Mouse (Mus musculus) kidney, embryonic 16.5 days (tissue): ENCODE data around the gene Erbb4. TPM values are rescaled to one million over a fixed set of nuclear protein-coding genes. Genes with fewer than 3 reads are reported as not detected.
A peak's percentile ranks its signal among the peaks of the same experiment; 100 is the strongest.

ENCODE experiments used
- ATAC-seq: fragments of 200-750 bp; cut with Nextera tagmentation; 2 replicates; pipeline ENCODE4 v1.8.0; 2017; ENCODE audit warnings: moderate TSS enrichment; ENCODE audit not compliant: low FRiP score, low TSS enrichment
- H3K27ac ChIP-seq: fragments of 300-500 bp; sonication (generic); 2 replicates; pipeline ENCODE4 v1.5.1; 2014; ENCODE audit warnings: low read length
- H3K27me3 ChIP-seq: fragments of 300-500 bp; sonication (generic); 2 replicates; pipeline ENCODE4 v1.6.1; 2014; ENCODE audit warnings: low read length, control low read depth, mixed read lengths; ENCODE audit not compliant: insufficient read depth
- H3K36me3 ChIP-seq: fragments of 300-500 bp; sonication (generic); 2 replicates; pipeline ENCODE4 v1.6.1; 2014; ENCODE audit warnings: low read length, control low read depth, mixed read lengths; ENCODE audit not compliant: insufficient read depth
- H3K4me1 ChIP-seq: fragments of 300-500 bp; sonication (generic); 2 replicates; pipeline ENCODE4 v1.6.1; 2014; ENCODE audit warnings: low read length, control low read depth, mixed read lengths; ENCODE audit not compliant: insufficient read depth
- H3K4me2 ChIP-seq: fragments of 300-500 bp; sonication (generic); replicated peaks from 2 replicates; pipeline ENCODE4 v1.6.1; 2014; ENCODE audit warnings: low read depth, low read length
- H3K4me3 ChIP-seq: fragments of 300-500 bp; sonication (generic); 2 replicates; pipeline ENCODE4 v1.5.1; 2014; ENCODE audit warnings: mild to moderate bottlenecking, low read length
- H3K9ac ChIP-seq: fragments of 300-500 bp; sonication (generic); replicated peaks from 2 replicates; pipeline ENCODE4 v1.6.1; 2014; ENCODE audit warnings: low read length
- H3K9me3 ChIP-seq: fragments of 300-500 bp; sonication (generic); 2 replicates; pipeline ENCODE4 v1.6.1; 2016; ENCODE audit warnings: low read length, control low read depth
- WGBS: fragments of 180-500 bp; shearing (Covaris S2); extraction: QIAGEN DNeasy Blood & Tissue Kit; methylation state at CpG from one replicate; pipeline ENCODE4 v1.1.7; 2014; 5-methylcytosine and 5-hydroxymethylcytosine counted together
- polyA plus RNA-seq: library from polyadenylated mRNA; unstranded; fragments of >200 nt; fragmentation: Nextera tagmentation; extraction: Ambion mirVana; gene quantifications from 2 replicates; pipeline ENCODE4 v1.2.1, GENCODE M21; 2015

The Erbb4 gene
- polyA plus RNA-seq, 1 experiment from 2014 or later: 5.6 TPM

GRCm38 (mm10) chr1:68964127-68964526 is 143.7 kb downstream of the Erbb4 start:
- H3K36me3 ChIP-seq: no peaks in the 10 kb centered on the region
- no peaks in the 10 kb centered on the region for H3K27me3 ChIP-seq
- no peak overlapping the region for H3K4me2 ChIP-seq
- no peak overlapping the region for H3K27ac ChIP-seq
- H3K9me3 ChIP-seq: no peaks in the 10 kb centered on the region
- H3K4me1 ChIP-seq: no peaks in the 10 kb centered on the region
- ATAC-seq: no peak
- H3K9ac ChIP-seq: no peak overlapping the region
- H3K4me3 ChIP-seq: no peak overlapping the region

- H3K9me3 ChIP-seq: no peaks in the 10 kb centered on the region
- no peaks in the 10 kb centered on the region for H3K36me3 ChIP-seq
- no peak overlapping the region for H3K27ac ChIP-seq
- no peak overlapping the region for H3K4me2 ChIP-seq
- WGBS: 73% methylated on average over 2 of the region's 2 CpGs
- no peaks in the 10 kb centered on the region for H3K27me3 ChIP-seq
- 0 out of 2 replicates have a peak, but pooled peaks cover 2% of the 10 kb centered on the region for H3K4me1 ChIP-seq
- H3K4me3 ChIP-seq: no peak overlapping the region
- ATAC-seq: no peak
- no peak overlapping the region for H3K9ac ChIP-seq
Observed at GRCm38 (mm10) chr1:68961365-68962116, 146.3 kb downstream of the Erbb4 start.

- Histone ChIP-seq H3K27ac (no peak overlapping the region), H3K27me3 (no peaks in the 10 kb centered on the region), H3K4me1 (0 out of 2 replicates have a peak, but pooled peaks cover 2% of the 10 kb centered on the region), H3K9ac (no peak overlapping the region), H3K36me3 (no peaks in the 10 kb centered on the region), H3K4me2 (no peak overlapping the region), H3K4me3 (no peak overlapping the region), H3K9me3 (no peaks in the 10 kb centered on the region)
- WGBS: 49% methylated on average over 4 of the region's 4 CpGs
- ATAC-seq: no peak
Observed at GRCm38 (mm10) chr1:68956766-68957533, 150.9 kb downstream of the Erbb4 start.

DNA sequence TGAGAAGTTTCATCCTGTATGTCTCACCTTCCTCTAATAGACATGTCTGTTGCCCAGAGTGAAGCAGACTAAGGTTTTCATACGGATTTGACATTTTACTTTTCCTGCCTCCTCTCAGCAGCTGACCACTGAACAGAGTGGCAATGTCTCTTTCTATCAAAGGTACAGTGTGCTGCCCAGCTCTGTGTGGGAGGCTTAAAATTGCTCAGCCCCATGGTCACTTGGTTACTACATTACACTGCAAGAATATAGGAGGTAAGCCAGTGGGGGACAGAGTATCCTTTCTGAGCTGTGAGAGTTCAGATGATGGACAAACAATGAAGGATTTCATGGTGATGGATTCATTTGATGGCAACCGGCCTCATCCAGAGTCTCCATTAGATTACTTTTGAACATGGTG is 152.4 kb downstream of the Erbb4 start:
- H3K27ac ChIP-seq: no peak overlapping the region
- no peaks in the 10 kb centered on the region for H3K36me3 ChIP-seq
- ATAC-seq: no peak
- 0 out of 2 replicates have a peak, but pooled peaks cover 2% of the 10 kb centered on the region for H3K4me1 ChIP-seq
- no peaks in the 10 kb centered on the region for H3K9me3 ChIP-seq
- no peaks in the 10 kb centered on the region for H3K27me3 ChIP-seq
- 83% methylated on average over 2 of the region's 2 CpGs for WGBS
- no peak overlapping the region for H3K4me2 ChIP-seq
- H3K9ac ChIP-seq: no peak overlapping the region
- H3K4me3 ChIP-seq: no peak overlapping the region

- whole genome bisulfite sequencing: 58% methylated on average over 2 of the region's 2 CpGs
- no peaks in the 10 kb centered on the region for H3K4me1 ChIP-seq
- no peak for ATAC-seq
Observed at GRCm38 (mm10) chr1:68943141-68943540, 164.7 kb downstream of the Erbb4 start.

GRCm38 (mm10) chr1:68934804-68935203 is 173.1 kb downstream of the Erbb4 start:
- H3K4me3 ChIP-seq: no peak overlapping the region
- H3K9me3 ChIP-seq: no peaks in the 10 kb centered on the region
- H3K4me2 ChIP-seq: no peak overlapping the region
- H3K36me3 ChIP-seq: no peaks in the 10 kb centered on the region
- no peaks in the 10 kb centered on the region for H3K27me3 ChIP-seq
- H3K4me1 ChIP-seq: no peaks in the 10 kb centered on the region
- H3K9ac ChIP-seq: no peak overlapping the region
- H3K27ac ChIP-seq: no peak overlapping the region
- peak; percentile 65; the same call in 1 of the 2 replicates for ATAC-seq

More at GRCm38 (mm10) chr1:68943141-68943540, 164.7 kb downstream of the Erbb4 start:
- no peak overlapping the region for H3K9ac ChIP-seq
- no peaks in the 10 kb centered on the region for H3K9me3 ChIP-seq
- no peak overlapping the region for H3K27ac ChIP-seq
- H3K4me2 ChIP-seq: no peak overlapping the region
- H3K4me3 ChIP-seq: no peak overlapping the region
- H3K36me3 ChIP-seq: no peaks in the 10 kb centered on the region
- no peaks in the 10 kb centered on the region for H3K27me3 ChIP-seq

GRCm38 (mm10) chr1:68933330-68934065 is 174.4 kb downstream of the Erbb4 start:
- Histone ChIP-seq H3K9ac (no peak overlapping the region), H3K4me1 (no peaks in the 10 kb centered on the region), H3K27me3 (no peaks in the 10 kb centered on the region), H3K4me2 (no peak overlapping the region), H3K27ac (no peak overlapping the region), H3K4me3 (no peak overlapping the region), H3K36me3 (no peaks in the 10 kb centered on the region), H3K9me3 (no peaks in the 10 kb centered on the region)
- ATAC-seq: no peak
- 84% methylated on average over 3 of the region's 3 CpGs for WGBS

DNA sequence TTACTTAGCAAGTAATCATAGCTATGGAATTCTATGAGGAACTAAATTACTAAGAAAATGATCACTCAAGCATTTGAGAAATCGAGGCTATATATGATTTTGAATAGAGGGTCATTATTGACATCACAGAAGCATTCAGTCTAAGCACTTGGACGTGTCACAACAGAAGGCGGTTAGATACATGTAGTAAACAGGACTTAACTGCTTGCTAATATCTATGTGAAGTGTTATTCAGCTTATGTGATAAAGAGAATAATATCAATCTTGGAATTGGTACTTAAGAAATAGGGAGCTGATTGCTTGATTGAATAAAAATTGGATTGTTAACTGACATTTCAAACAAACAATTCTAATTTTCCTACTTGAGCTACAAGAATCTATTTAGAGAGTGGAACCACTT is 190.0 kb downstream of the Erbb4 start:
- 85% methylated on average over 3 of the region's 3 CpGs for WGBS
- H3K9ac ChIP-seq: no peak overlapping the region
- no peak overlapping the region for H3K4me2 ChIP-seq
- no peak overlapping the region for H3K4me3 ChIP-seq
- H3K27me3 ChIP-seq: no peaks in the 10 kb centered on the region
- no peak for ATAC-seq
- no peaks in the 10 kb centered on the region for H3K36me3 ChIP-seq
- no peaks in the 10 kb centered on the region for H3K4me1 ChIP-seq
- no peaks in the 10 kb centered on the region for H3K9me3 ChIP-seq
- no peak overlapping the region for H3K27ac ChIP-seq

DNA sequence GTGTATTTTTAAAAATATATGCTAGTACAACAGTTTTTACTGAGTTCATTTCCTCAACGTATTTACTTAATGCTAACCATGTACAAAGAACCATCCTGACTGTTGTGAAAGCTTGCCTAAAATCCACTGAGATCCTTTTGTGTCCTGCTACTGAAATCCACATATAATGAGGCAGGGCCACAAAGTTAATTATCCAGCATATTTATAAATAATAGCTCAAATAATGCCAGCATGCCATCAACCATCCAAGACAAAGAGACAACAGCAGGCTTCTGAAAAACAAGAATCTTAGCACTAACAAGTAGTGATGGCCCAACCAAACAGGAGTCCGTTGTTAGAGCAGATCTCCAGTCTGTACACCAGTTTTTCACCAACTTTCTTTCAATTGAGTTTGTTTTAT is 215.8 kb downstream of the Erbb4 start:
- H3K27ac ChIP-seq: no peak overlapping the region

More for the DNA sequence above, 215.8 kb downstream of the Erbb4 start:
- no peak for ATAC-seq
- Histone ChIP-seq H3K36me3 (no peaks in the 10 kb centered on the region), H3K9ac (no peak overlapping the region), H3K9me3 (no peaks in the 10 kb centered on the region), H3K4me2 (no peak overlapping the region), H3K27me3 (no peaks in the 10 kb centered on the region), H3K4me3 (no peak overlapping the region), H3K4me1 (no peaks in the 10 kb centered on the region)
- WGBS: 83% methylated on average over 2 of the region's 2 CpGs
